Mouse (Mus musculus): ENCODE results near the gene Ormdl2. TPM values are rescaled to one million over a fixed set of nuclear protein-coding genes. Genes with fewer than 3 reads are reported as not detected.

Gene Ormdl2
- 86.6 and 106 TPM in 2 replicates for polyA plus RNA-seq (2014; fragmentation: Nextera tagmentation; extraction: Ambion mirVana)

- ATAC-seq (ENCODE audit: low FRiP score, low TSS enrichment), result peak; percentile 100
- H3K9ac ChIP-seq (ENCODE audit: low read depth, low read length), result peak within 1 kb of the TSS; percentile 80
- WGBS, result under 1% methylated on average over 46 of the region's 46 CpGs
- peaks cover 41% of the 10 kb centered on the region for H3K36me3 ChIP-seq (ENCODE audit: control insufficient read depth, insufficient read depth, low read length)
- no peaks in the 10 kb centered on the region for H3K27me3 ChIP-seq (ENCODE audit: control insufficient read depth, insufficient read depth, low read length)
- peak within 1 kb of the TSS; percentile 88 for H3K4me2 ChIP-seq (replicated peaks; ENCODE audit: low read depth, low read length)
- H3K9me3 ChIP-seq (ENCODE audit: control insufficient read depth, low read length), result no peaks in the 10 kb centered on the region
- peak within 1 kb of the TSS; percentile 90 for H3K4me3 ChIP-seq (ENCODE audit: low read length)
- peak within 1 kb of the TSS; percentile 56; the same call in 1 of the 2 replicates for H3K27ac ChIP-seq (ENCODE audit: low read depth, low read length)
- H3K4me1 ChIP-seq (ENCODE audit: control insufficient read depth, insufficient read depth, low read length), result peaks cover 7% of the 10 kb centered on the region
Observed at GRCm38 (mm10) chr10:128821358-128822056, at the start of gene Ormdl2. Ormdl2 (minus strand) TSS chr10:128821645.

DNA sequence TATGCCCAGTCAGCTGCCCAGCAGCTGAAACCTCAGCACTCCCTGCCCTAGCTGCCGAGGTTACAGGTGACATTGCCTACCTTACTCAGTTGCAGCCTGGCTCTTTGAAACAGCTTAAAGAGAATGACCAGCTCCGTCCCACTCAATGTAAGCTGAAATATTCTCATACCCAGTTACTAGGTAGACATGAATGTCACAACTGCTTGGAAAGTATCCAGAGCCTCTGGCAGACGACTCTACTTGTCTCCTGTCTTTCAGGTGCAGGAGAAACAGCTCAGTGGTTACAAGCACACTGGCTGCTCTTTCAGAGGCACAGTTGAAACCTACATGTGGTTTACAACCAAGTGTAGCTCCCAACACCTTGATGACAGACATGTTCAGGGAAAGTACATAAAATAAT is 48.9 kb upstream of the Ormdl2 start:
- no peak overlapping the region for H3K4me2 ChIP-seq (replicated peaks; ENCODE audit: low read depth, low read length)
- H3K27me3 ChIP-seq (ENCODE audit: control insufficient read depth, insufficient read depth, low read length), result no peaks in the 10 kb centered on the region
- H3K9me3 ChIP-seq (ENCODE audit: control insufficient read depth, low read length), result no peaks in the 10 kb centered on the region
- WGBS, result 85% methylated on average over 3 of the region's 3 CpGs
- no peak overlapping the region for H3K4me3 ChIP-seq (ENCODE audit: low read length)
- H3K4me1 ChIP-seq (ENCODE audit: control insufficient read depth, insufficient read depth, low read length), result no peaks in the 10 kb centered on the region
- H3K36me3 ChIP-seq (ENCODE audit: control insufficient read depth, insufficient read depth, low read length), result peaks cover 58% of the 10 kb centered on the region
- H3K27ac ChIP-seq (ENCODE audit: low read depth, low read length), result no peak overlapping the region
- no peak overlapping the region for H3K9ac ChIP-seq (ENCODE audit: low read depth, low read length)
- ATAC-seq (ENCODE audit: low FRiP score, low TSS enrichment), result no peak

GRCm38 (mm10) chr10:128866518-128866917 is 45.1 kb upstream of the Ormdl2 start:
- H3K9me3 ChIP-seq (ENCODE audit: control insufficient read depth, low read length), result no peaks in the 10 kb centered on the region
- H3K4me3 ChIP-seq (ENCODE audit: low read length), result no peak overlapping the region
- no peak overlapping the region for H3K27ac ChIP-seq (ENCODE audit: low read depth, low read length)
- ATAC-seq (ENCODE audit: low FRiP score, low TSS enrichment), result no peak
- 96% methylated on average over 1 of the region's 1 CpGs for WGBS
- peaks cover 37% of the 10 kb centered on the region for H3K36me3 ChIP-seq (ENCODE audit: control insufficient read depth, insufficient read depth, low read length)
- no peak overlapping the region for H3K9ac ChIP-seq (ENCODE audit: low read depth, low read length)
- no peak overlapping the region for H3K4me2 ChIP-seq (replicated peaks; ENCODE audit: low read depth, low read length)
- H3K27me3 ChIP-seq (ENCODE audit: control insufficient read depth, insufficient read depth, low read length), result no peaks in the 10 kb centered on the region
- H3K4me1 ChIP-seq (ENCODE audit: control insufficient read depth, insufficient read depth, low read length), result no peaks in the 10 kb centered on the region

DNA sequence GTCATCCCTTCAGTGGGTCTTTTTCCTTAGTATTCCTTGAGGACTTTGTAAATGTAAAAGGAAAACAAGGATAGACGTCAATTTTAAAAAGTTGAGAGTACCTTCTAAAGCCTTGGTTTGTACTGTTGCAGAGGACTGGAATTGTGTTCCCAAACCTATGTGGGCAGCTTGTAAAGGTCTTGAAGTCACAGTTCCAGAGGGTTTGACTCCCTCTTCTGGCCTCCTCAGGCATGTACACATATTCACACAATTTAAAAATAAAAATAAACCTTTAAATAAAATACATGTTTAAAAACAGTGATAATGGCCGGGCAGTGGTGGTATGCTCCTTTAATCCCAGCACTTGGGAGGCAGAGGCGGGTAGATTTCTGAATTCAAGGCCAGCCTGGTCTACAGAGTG is 44.6 kb upstream of the Ormdl2 start:
- ATAC-seq (ENCODE audit: low FRiP score, low TSS enrichment), result no peak
- WGBS, result 86% methylated on average over 3 of the region's 3 CpGs
- Histone ChIP-seq H3K27ac (ENCODE audit: low read depth, low read length) (no peak overlapping the region), H3K36me3 (ENCODE audit: control insufficient read depth, insufficient read depth, low read length) (peaks cover 38% of the 10 kb centered on the region), H3K4me1 (ENCODE audit: control insufficient read depth, insufficient read depth, low read length) (no peaks in the 10 kb centered on the region), H3K9ac (ENCODE audit: low read depth, low read length) (no peak overlapping the region), H3K27me3 (ENCODE audit: control insufficient read depth, insufficient read depth, low read length) (no peaks in the 10 kb centered on the region), H3K9me3 (ENCODE audit: control insufficient read depth, low read length) (no peaks in the 10 kb centered on the region), H3K4me2 (replicated peaks; ENCODE audit: low read depth, low read length) (no peak overlapping the region), H3K4me3 (ENCODE audit: low read length) (no peak overlapping the region)

GRCm38 (mm10) chr10:128861176-128861575 is 39.7 kb upstream of the Ormdl2 start:
- no peak overlapping the region for H3K27ac ChIP-seq (ENCODE audit: low read depth, low read length)
- no peak for ATAC-seq (ENCODE audit: low FRiP score, low TSS enrichment)

GRCm38 (mm10) chr10:128850339-128850738 is 28.9 kb upstream of the Ormdl2 start:
- 42% methylated on average over 3 of the region's 3 CpGs for WGBS
- no peaks in the 10 kb centered on the region; the same call in 1 of the 2 replicates for H3K4me1 ChIP-seq (ENCODE audit: control insufficient read depth, insufficient read depth, low read length)
- H3K9ac ChIP-seq (ENCODE audit: low read depth, low read length), result no peak overlapping the region
- no peak overlapping the region for H3K4me2 ChIP-seq (replicated peaks; ENCODE audit: low read depth, low read length)
- H3K27ac ChIP-seq (ENCODE audit: low read depth, low read length), result no peak overlapping the region
- no peaks in the 10 kb centered on the region for H3K9me3 ChIP-seq (ENCODE audit: control insufficient read depth, low read length)
- no peak overlapping the region for H3K4me3 ChIP-seq (ENCODE audit: low read length)
- H3K36me3 ChIP-seq (ENCODE audit: control insufficient read depth, insufficient read depth, low read length), result peaks cover 57% of the 10 kb centered on the region
- no peak for ATAC-seq (ENCODE audit: low FRiP score, low TSS enrichment)
- no peaks in the 10 kb centered on the region for H3K27me3 ChIP-seq (ENCODE audit: control insufficient read depth, insufficient read depth, low read length)

More at GRCm38 (mm10) chr10:128861176-128861575, 39.7 kb upstream of the Ormdl2 start:
- H3K27me3 ChIP-seq (ENCODE audit: control insufficient read depth, insufficient read depth, low read length), result no peaks in the 10 kb centered on the region
- H3K36me3 ChIP-seq (ENCODE audit: control insufficient read depth, insufficient read depth, low read length), result peaks cover 52% of the 10 kb centered on the region
- H3K4me2 ChIP-seq (replicated peaks; ENCODE audit: low read depth, low read length), result no peak overlapping the region
- H3K4me3 ChIP-seq (ENCODE audit: low read length), result no peak overlapping the region
- no peak overlapping the region for H3K9ac ChIP-seq (ENCODE audit: low read depth, low read length)
- H3K4me1 ChIP-seq (ENCODE audit: control insufficient read depth, insufficient read depth, low read length), result no peaks in the 10 kb centered on the region
- H3K9me3 ChIP-seq (ENCODE audit: control insufficient read depth, low read length), result no peaks in the 10 kb centered on the region

GRCm38 (mm10) chr10:128848426-128848825 is 27.0 kb upstream of the Ormdl2 start:
- no peak for ATAC-seq (ENCODE audit: low FRiP score, low TSS enrichment)
- no peaks in the 10 kb centered on the region for H3K9me3 ChIP-seq (ENCODE audit: control insufficient read depth, low read length)
- no peak overlapping the region for H3K4me2 ChIP-seq (replicated peaks; ENCODE audit: low read depth, low read length)
- H3K9ac ChIP-seq (ENCODE audit: low read depth, low read length), result no peak overlapping the region
- H3K4me3 ChIP-seq (ENCODE audit: low read length), result no peak overlapping the region
- peaks cover 61% of the 10 kb centered on the region for H3K36me3 ChIP-seq (ENCODE audit: control insufficient read depth, insufficient read depth, low read length)
- 26% methylated on average over 2 of the region's 2 CpGs for WGBS
- H3K27me3 ChIP-seq (ENCODE audit: control insufficient read depth, insufficient read depth, low read length), result no peaks in the 10 kb centered on the region
- no peak overlapping the region for H3K27ac ChIP-seq (ENCODE audit: low read depth, low read length)
- no peaks in the 10 kb centered on the region; the same call in 1 of the 2 replicates for H3K4me1 ChIP-seq (ENCODE audit: control insufficient read depth, insufficient read depth, low read length)

DNA sequence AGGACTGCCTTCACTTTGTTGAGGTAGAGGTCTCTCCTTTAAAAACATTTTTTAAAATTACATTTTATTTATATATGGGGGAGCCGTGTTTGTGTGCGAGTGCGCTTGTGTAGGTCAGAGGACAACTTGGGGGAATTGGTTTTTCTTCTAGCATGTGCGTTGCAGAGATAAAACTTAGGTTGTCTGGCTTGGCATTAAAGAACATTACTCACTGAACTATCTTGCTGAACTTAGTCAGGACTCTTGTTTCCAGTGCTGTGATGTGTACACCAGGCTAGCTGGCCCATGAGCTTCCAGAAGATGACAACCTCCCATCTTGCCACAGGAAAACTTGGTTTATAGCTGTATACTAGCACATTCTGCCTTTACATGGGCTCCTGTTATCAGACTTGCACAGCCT is 25.2 kb upstream of the Ormdl2 start:
- no peak for ATAC-seq (ENCODE audit: low FRiP score, low TSS enrichment)
- Histone ChIP-seq H3K27ac (ENCODE audit: low read depth, low read length) (no peak overlapping the region), H3K4me3 (ENCODE audit: low read length) (no peak overlapping the region), H3K36me3 (ENCODE audit: control insufficient read depth, insufficient read depth, low read length) (peaks cover 66% of the 10 kb centered on the region), H3K4me1 (ENCODE audit: control insufficient read depth, insufficient read depth, low read length) (no peaks in the 10 kb centered on the region; the same call in 1 of the 2 replicates), H3K4me2 (replicated peaks; ENCODE audit: low read depth, low read length) (no peak overlapping the region), H3K27me3 (ENCODE audit: control insufficient read depth, insufficient read depth, low read length) (no peaks in the 10 kb centered on the region), H3K9me3 (ENCODE audit: control insufficient read depth, low read length) (no peaks in the 10 kb centered on the region), H3K9ac (ENCODE audit: low read depth, low read length) (no peak overlapping the region)
- 87% methylated on average over 4 of the region's 4 CpGs for WGBS

DNA sequence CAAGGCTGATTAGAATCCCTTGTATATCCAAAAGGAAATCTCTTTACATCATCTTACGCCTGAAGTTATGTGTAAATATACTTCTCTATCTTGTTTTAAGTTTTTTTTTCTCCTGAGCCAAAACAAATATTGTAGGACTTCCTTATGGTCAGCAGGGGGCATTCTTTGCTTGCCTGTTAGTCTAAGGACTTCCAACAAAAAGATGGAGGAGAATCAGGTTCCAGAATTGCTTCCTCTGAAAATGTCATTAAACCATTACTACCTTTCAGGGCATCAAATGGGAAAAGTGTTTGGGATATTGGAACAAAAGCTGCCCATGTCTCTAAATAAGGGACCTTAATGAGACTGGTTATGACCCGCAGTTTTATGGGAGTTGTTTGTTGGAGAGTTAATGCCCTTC is 24.1 kb upstream of the Ormdl2 start:
- ATAC-seq (ENCODE audit: low FRiP score, low TSS enrichment), result no peak
- Histone ChIP-seq H3K9ac (ENCODE audit: low read depth, low read length) (no peak overlapping the region), H3K9me3 (ENCODE audit: control insufficient read depth, low read length) (no peaks in the 10 kb centered on the region), H3K4me1 (ENCODE audit: control insufficient read depth, insufficient read depth, low read length) (no peaks in the 10 kb centered on the region; the same call in 1 of the 2 replicates), H3K27ac (ENCODE audit: low read depth, low read length) (0 out of 2 replicates have a peak overlapping the region, but pooled peaks have one; percentile 13), H3K36me3 (ENCODE audit: control insufficient read depth, insufficient read depth, low read length) (peaks cover 69% of the 10 kb centered on the region), H3K27me3 (ENCODE audit: control insufficient read depth, insufficient read depth, low read length) (no peaks in the 10 kb centered on the region), H3K4me2 (replicated peaks; ENCODE audit: low read depth, low read length) (no peak overlapping the region), H3K4me3 (ENCODE audit: low read length) (no peak overlapping the region)
- WGBS, result 45% methylated on average over 2 of the region's 2 CpGs
